Mouse (Mus musculus): ENCODE measurements around the gene Dusp1. TPM values are rescaled to one million over a fixed set of nuclear protein-coding genes. Genes with fewer than 3 reads are reported as not detected.

Dusp1 gene
- polyA plus RNA-seq, 1 experiment from 2014 or later = 21.7 TPM

DNA sequence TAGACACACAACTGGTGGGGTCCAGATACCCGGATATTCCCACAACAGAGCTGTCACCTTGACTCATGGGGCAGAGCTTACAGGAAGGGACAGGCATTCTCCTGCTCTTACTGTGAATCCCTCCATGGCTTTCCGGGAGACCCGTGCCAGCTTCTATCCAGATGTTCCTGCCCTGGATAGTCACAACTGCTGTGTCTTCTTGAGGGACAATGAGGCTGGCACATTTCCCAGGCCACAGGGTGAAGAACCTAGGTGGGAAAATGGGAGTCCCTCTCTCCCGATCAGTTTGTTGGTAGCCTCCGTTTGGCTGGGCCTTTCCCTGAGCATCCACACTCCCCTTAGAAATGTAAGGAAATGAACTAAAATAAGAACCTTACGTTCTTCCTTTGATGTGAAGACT, 33.2 kb downstream of the Dusp1 start:
- H3K27me3 ChIP-seq (ENCODE audit: low read depth, poor library complexity, severe bottlenecking) = no peaks in the 10 kb centered on the region
- H3K9me3 ChIP-seq (replicated peaks) = no peaks in the 10 kb centered on the region
- no peak overlapping the region for H3K27ac ChIP-seq (replicated peaks)
- no peak overlapping the region for H3K4me3 ChIP-seq
- 95% methylated on average over 6 of the region's 6 CpGs for WGBS
- H3K4me1 ChIP-seq = peaks cover 9% of the 10 kb centered on the region
- no peaks in the 10 kb centered on the region for H3K36me3 ChIP-seq
- no peak for DNase-seq (ENCODE audit: low spot score)

DNA sequence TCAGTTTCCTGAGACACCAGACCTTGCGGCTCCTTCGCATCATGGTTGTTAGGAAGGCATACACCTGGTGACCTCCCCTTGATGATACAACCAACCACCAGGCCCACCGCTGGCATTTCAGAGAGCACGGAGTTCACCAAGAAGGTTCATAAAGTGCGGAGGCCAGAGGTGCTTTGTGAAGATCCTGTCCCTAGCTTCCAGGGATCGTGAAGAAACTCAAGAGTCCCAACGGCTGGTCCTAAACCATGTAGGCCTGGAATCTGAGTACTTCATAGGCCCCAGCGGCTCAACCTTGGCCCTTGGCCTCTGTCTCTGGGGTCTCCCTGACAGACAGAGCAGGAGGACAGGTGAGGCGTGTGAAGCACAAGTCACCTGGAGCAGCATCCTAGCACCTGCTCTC, 34.6 kb downstream of the Dusp1 start:
- Histone ChIP-seq H3K27me3 (ENCODE audit: low read depth, poor library complexity, severe bottlenecking) (no peaks in the 10 kb centered on the region), H3K36me3 (no peaks in the 10 kb centered on the region), H3K27ac (replicated peaks) (no peak overlapping the region), H3K4me1 (peaks cover 9% of the 10 kb centered on the region), H3K4me3 (no peak overlapping the region), H3K9me3 (replicated peaks) (no peaks in the 10 kb centered on the region)
- 93% methylated on average over 9 of the region's 9 CpGs for WGBS
- DNase-seq (ENCODE audit: low spot score) = no peak

DNA sequence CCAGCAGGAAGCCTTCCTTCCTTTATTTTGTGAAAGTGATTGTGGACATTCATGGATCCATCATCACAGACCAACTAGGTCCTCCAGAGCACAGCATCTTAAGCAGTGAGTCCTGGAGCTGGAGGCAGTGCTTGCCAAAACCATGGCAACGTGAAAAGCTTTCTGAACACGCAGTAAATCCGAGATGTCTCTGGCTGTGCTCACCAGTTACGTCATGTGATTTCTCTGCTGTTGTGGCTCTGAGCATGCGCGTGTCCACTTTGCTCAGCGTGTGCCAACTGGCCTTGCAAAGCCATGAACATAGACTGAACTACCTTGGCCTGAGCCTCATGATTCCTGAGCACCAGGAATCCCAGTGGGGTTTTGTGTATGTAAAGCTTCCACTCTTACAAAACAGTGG, 36.6 kb downstream of the Dusp1 start:
- H3K27me3 ChIP-seq (ENCODE audit: low read depth, poor library complexity, severe bottlenecking) = no peaks in the 10 kb centered on the region
- 82% methylated on average over 7 of the region's 7 CpGs for WGBS
- H3K9me3 ChIP-seq (replicated peaks) = no peaks in the 10 kb centered on the region
- no peak for DNase-seq (ENCODE audit: low spot score)
- H3K36me3 ChIP-seq = no peaks in the 10 kb centered on the region
- H3K4me1 ChIP-seq = peaks cover 6% of the 10 kb centered on the region
- no peak overlapping the region for H3K27ac ChIP-seq (replicated peaks)
- H3K4me3 ChIP-seq = no peak overlapping the region

DNA sequence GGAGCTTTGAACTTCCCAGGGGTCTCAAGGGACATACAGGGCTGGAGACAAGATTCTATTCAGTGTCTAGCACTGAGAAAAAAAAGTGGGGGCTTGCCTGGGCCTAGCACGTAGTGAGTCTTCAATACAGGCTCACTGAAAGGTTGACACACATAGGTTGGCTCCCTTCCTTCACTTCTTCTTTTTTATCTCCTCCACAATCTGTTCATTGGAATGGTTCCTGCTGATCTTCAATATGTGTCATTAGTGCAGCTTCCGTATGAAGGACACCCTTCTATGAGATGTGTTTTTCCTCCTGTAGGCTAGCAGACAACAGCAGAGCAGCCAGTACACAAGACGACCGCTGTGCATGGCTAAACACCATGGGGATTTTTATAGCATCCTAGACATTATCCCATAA, 37.1 kb downstream of the Dusp1 start:
- H3K9me3 ChIP-seq (replicated peaks) = no peaks in the 10 kb centered on the region
- no peaks in the 10 kb centered on the region for H3K27me3 ChIP-seq (ENCODE audit: low read depth, poor library complexity, severe bottlenecking)
- H3K4me1 ChIP-seq = peaks cover 6% of the 10 kb centered on the region
- H3K36me3 ChIP-seq = no peaks in the 10 kb centered on the region
- 82% methylated on average over 4 of the region's 4 CpGs for WGBS
- no peak overlapping the region for H3K4me3 ChIP-seq
- no peak overlapping the region for H3K27ac ChIP-seq (replicated peaks)
- DNase-seq (ENCODE audit: low spot score) = no peak

DNA sequence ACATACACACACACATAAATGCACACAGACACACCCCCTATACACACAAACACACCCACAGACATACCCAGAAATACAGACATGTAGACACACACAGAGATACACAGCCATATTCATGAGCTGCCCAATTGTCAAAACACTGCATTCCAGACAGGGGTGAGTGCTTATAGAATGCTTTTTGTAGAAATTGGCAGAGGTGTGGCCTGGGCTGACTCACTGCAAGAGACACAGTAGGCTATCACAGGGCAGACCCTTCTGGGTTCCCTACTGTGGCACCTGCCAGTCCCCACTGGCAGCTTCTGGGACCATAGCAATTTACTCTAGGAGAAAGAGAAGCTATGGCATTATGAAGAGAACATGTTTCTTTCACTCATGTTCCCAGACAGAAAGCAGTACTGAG, 37.6 kb downstream of the Dusp1 start:
- H3K27ac ChIP-seq (replicated peaks) = no peak overlapping the region
- no peak overlapping the region for H3K4me3 ChIP-seq
- no peaks in the 10 kb centered on the region for H3K27me3 ChIP-seq (ENCODE audit: low read depth, poor library complexity, severe bottlenecking)
- H3K36me3 ChIP-seq = no peaks in the 10 kb centered on the region
- DNase-seq (ENCODE audit: low spot score) = no peak
- peaks cover 6% of the 10 kb centered on the region for H3K4me1 ChIP-seq
- no peaks in the 10 kb centered on the region; the same call in 1 of the 2 replicates for H3K9me3 ChIP-seq (replicated peaks)

DNA sequence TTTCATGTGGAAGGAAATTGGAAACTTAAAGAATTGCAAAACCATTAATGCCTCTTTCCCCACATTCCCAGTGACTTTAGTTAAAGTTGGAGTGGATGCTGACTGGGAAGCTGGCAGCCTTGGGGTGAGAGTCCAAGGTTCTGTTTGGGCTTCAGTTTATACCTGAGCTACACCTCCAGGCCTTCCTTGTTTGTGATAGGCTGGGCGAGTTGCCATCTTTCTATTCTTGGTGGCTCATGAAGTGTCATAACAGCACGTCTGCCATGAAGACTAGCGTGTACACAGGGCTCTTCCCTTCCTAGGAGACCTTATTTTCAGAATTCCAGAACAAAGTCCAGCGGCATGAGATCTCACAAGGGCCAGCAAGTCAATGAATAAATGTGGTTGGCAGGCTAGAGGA, 39.2 kb downstream of the Dusp1 start:
- no peak overlapping the region for H3K27ac ChIP-seq (replicated peaks)
- 80% methylated on average over 4 of the region's 4 CpGs for WGBS
- H3K4me1 ChIP-seq = peaks cover 6% of the 10 kb centered on the region
- DNase-seq (ENCODE audit: low spot score) = no peak
- no peak overlapping the region for H3K4me3 ChIP-seq
- H3K27me3 ChIP-seq (ENCODE audit: low read depth, poor library complexity, severe bottlenecking) = no peaks in the 10 kb centered on the region
- H3K9me3 ChIP-seq (replicated peaks) = no peaks in the 10 kb centered on the region; the same call in 1 of the 2 replicates
- H3K36me3 ChIP-seq = no peaks in the 10 kb centered on the region

DNA sequence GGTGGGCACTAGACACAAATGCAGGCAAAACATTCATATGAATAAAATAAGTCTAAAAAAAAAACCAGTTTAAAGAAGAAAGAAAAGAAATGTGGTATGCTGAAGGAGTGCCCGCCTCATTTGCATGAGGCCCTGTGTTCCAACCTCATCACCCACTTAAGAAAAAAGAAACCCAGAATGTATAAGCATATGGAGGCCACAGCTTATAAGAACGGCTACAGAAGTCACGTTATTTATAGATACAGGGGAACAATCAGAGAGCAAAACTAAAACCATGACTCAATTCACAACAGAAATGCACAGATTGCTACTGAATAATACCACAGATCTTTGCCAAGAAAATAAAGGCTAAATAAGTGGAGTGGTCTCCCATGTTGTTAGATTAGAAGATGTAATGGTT, 43.6 kb downstream of the Dusp1 start:
- H3K9me3 ChIP-seq (replicated peaks) = no peaks in the 10 kb centered on the region; the same call in 1 of the 2 replicates
- WGBS = 91% methylated on average over 3 of the region's 3 CpGs
- DNase-seq (ENCODE audit: low spot score) = no peak
- no peak overlapping the region for H3K4me3 ChIP-seq
- H3K4me1 ChIP-seq = no peaks in the 10 kb centered on the region
- H3K27ac ChIP-seq (replicated peaks) = no peak overlapping the region
- no peaks in the 10 kb centered on the region for H3K36me3 ChIP-seq
- H3K27me3 ChIP-seq (ENCODE audit: low read depth, poor library complexity, severe bottlenecking) = no peaks in the 10 kb centered on the region; the same call in 1 of the 2 replicates

DNA sequence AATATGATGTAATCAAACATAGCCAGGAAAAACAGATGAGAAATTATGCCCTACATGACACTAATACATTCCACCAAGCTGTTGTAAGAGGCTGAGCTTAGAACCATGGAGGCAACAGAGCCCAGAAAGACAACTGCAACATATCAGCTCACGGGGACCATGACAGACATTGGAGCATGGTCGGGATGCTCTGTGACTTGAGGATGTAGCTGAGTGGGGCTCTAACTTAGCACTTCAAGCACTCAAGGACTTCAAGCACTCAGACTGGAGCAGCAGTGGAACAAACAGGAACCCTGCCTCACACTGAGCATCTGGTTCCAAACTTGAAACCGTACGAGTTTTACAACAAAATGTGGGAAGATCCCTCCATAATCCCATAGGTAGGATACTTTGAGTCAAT, 46.3 kb downstream of the Dusp1 start:
- DNase-seq (ENCODE audit: low spot score) = no peak
- Histone ChIP-seq H3K4me1 (no peaks in the 10 kb centered on the region), H3K27me3 (ENCODE audit: low read depth, poor library complexity, severe bottlenecking) (peaks cover 8% of the 10 kb centered on the region; the same call in 1 of the 2 replicates), H3K9me3 (replicated peaks) (no peaks in the 10 kb centered on the region; the same call in 1 of the 2 replicates), H3K4me3 (no peak overlapping the region), H3K36me3 (no peaks in the 10 kb centered on the region), H3K27ac (replicated peaks) (no peak overlapping the region)
- 93% methylated on average over 4 of the region's 4 CpGs for WGBS

DNA sequence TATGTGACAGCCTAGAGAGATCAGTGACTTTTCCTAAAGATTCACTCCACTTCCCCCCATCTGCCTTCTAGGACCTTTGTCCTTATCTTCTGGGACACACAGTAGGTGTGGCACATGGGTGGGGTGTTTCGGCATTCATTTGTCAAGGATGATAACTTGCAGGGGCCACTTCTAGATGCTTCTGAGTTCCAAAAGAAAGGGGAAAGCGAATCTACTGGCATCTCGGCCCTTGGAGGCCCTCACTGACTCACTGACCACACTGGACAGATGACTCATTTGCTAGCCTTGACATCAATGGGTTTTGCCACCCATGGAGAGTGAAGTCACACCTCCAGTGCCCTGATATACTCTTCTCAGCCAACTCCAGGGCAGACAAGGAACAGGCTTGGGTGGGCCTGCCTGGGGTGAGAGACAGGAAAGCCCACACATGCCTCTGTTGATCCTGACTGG, 47.3 kb downstream of the Dusp1 start:
- no peak for DNase-seq (ENCODE audit: low spot score)
- Histone ChIP-seq H3K27me3 (ENCODE audit: low read depth, poor library complexity, severe bottlenecking) (peaks cover 17% of the 10 kb centered on the region; the same call in 1 of the 2 replicates), H3K9me3 (replicated peaks) (no peaks in the 10 kb centered on the region; the same call in 1 of the 2 replicates), H3K27ac (replicated peaks) (peak overlapping the region; percentile 33; the same call in 1 of the 2 replicates), H3K36me3 (no peaks in the 10 kb centered on the region), H3K4me1 (no peaks in the 10 kb centered on the region), H3K4me3 (no peak overlapping the region)
- WGBS = 80% methylated on average over 3 of the region's 3 CpGs

DNA sequence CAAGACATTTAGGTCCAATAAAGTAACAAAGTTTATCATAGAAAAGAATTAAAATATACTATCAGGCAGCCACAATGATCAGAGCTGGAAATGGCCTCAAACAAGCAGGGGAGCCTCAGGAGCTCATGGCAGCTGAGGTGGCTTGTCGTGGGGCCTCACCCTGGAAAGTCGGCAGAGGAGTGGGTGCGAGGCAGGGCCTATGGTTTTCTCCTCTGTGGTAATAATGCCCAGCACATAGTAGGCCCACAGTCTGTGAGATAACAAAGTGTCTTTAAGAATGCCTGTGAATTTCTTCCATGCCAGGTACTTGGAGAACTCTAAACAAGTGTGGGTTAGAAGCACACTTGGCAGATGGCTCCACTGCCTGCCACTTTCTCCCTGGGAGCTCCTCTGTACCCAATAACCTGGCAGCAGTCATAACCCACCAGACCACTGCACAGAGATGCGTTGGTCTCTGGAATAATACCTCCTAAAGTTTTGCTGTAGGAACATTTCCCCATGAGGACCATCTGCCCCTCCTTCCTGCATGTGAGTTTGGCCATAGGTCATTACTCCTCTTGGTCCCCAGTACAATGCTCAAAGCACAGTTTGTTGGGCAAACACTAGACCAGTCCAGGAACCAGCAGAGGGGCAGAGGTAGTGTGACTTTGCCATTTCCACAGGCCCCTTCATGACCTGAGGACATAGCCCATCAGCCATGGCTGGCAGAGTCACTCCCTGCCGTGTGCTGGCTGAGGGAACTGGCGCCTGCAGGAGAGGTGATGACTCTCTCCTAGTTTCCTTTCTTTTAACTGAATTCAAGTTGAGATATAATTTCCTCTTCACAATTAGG, 48.3 kb downstream of the Dusp1 start:
- Histone ChIP-seq H3K4me3 (no peak overlapping the region), H3K9me3 (replicated peaks) (no peaks in the 10 kb centered on the region), H3K27me3 (ENCODE audit: low read depth, poor library complexity, severe bottlenecking) (peaks cover 17% of the 10 kb centered on the region; the same call in 1 of the 2 replicates), H3K27ac (replicated peaks) (0 out of 2 replicates have a peak overlapping the region, but pooled peaks have one; percentile 19), H3K36me3 (no peaks in the 10 kb centered on the region), H3K4me1 (peaks cover 7% of the 10 kb centered on the region)
- 79% methylated on average over 6 of the region's 6 CpGs for WGBS
- no peak for DNase-seq (ENCODE audit: low spot score)

DNA sequence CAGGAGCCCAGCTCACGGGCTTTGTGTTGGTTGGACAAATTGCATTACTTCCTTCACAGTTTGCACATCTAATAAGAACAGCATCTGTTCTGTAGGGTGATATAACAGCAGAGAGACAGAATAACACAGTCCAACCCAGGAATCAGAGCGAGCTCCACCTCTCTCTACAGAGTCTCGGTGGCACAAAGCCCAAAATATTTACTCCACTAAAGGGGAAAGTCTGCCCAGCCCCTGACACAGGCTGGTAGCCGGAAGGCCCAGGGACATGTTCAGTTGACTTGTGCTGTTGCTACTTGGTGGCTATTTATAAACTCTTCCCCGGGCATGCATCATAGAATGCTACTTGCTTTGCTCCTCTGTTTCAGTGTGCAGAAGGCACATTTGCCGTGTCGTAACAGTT, 49.0 kb downstream of the Dusp1 start:
- DNase-seq (ENCODE audit: low spot score) = no peak
- WGBS = 81% methylated on average over 7 of the region's 7 CpGs

DNA sequence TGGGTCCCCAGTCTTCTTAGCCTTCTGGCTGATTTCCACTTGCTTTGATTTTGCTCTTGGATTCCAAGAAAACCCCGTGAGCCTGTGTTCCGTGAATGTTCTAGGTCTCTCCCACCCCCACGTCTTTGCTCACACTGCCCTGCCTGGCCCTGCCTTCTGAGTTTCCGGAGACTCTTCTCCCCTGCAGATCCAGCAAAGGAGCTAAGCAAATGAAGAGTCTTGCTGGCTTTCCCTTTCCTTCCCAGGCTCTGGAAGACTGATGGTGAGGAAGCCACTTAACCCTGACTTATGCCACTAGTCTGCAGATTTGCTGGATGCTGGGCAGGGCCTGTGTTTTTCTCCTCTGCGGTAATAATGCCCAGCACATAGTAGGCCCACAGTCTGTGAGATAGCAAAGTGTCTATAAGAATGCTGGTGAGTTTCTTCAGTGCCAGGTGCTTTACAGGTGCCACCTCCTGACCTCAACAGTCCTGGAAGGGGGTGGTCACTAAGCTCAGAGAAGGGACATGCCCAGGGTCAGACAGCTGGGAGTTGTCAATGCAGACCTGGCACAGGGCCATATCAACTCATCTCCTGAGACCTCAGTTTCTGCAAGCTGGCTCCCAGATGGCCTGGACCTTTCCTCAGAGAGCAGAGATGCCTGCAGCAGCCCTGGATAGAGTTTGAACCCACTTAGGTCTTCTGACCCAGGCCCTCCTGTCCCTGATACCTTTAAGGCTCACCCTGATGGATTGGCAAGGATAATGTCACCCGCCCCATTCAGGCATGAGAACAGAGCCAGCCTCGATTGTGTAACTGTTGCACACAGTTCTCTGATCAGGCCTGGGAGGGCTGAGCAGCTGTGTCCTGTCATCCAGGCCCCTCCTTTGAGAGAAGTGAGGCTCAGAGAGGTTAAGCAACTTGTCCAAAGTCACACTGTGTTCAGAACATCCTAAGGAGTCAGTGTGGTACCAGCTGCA, 49.8 kb downstream of the Dusp1 start:
- H3K4me3 ChIP-seq = no peak overlapping the region
- H3K27ac ChIP-seq (replicated peaks) = no peak overlapping the region
- no peak for DNase-seq (ENCODE audit: low spot score)
- peaks cover 17% of the 10 kb centered on the region; the same call in 1 of the 2 replicates for H3K27me3 ChIP-seq (ENCODE audit: low read depth, poor library complexity, severe bottlenecking)
- WGBS = 73% methylated on average over 7 of the region's 7 CpGs
- H3K9me3 ChIP-seq (replicated peaks) = no peaks in the 10 kb centered on the region
- no peaks in the 10 kb centered on the region for H3K36me3 ChIP-seq
- peaks cover 16% of the 10 kb centered on the region for H3K4me1 ChIP-seq

More for the DNA sequence above, 49.0 kb downstream of the Dusp1 start:
- no peaks in the 10 kb centered on the region for H3K9me3 ChIP-seq (replicated peaks)
- peaks cover 17% of the 10 kb centered on the region; the same call in 1 of the 2 replicates for H3K27me3 ChIP-seq (ENCODE audit: low read depth, poor library complexity, severe bottlenecking)
- no peak overlapping the region for H3K27ac ChIP-seq (replicated peaks)
- peaks cover 9% of the 10 kb centered on the region for H3K4me1 ChIP-seq
- no peak overlapping the region for H3K4me3 ChIP-seq
- H3K36me3 ChIP-seq = no peaks in the 10 kb centered on the region
